Mouse (Mus musculus) olfactory bulb, adult 2 months (tissue): Measurements from ENCODE around the gene Cask.

Experiments used
- CTCF ChIP-seq: fragments of 200-500 bp; IDR thresholded peaks from 2 replicates; pipeline ENCODE4 v1.5.1; 2012; ENCODE audit warnings: low read depth, mild to moderate bottlenecking, low read length, moderate library complexity; ENCODE audit not compliant: insufficient read depth
- POLR2A ChIP-seq: fragments of 200-500 bp; IDR thresholded peaks from 2 replicates; pipeline ENCODE4 v1.6.1; 2012; ENCODE audit warnings: mild to moderate bottlenecking, low read depth, low read length, moderate library complexity; ENCODE audit not compliant: insufficient read depth

DNA sequence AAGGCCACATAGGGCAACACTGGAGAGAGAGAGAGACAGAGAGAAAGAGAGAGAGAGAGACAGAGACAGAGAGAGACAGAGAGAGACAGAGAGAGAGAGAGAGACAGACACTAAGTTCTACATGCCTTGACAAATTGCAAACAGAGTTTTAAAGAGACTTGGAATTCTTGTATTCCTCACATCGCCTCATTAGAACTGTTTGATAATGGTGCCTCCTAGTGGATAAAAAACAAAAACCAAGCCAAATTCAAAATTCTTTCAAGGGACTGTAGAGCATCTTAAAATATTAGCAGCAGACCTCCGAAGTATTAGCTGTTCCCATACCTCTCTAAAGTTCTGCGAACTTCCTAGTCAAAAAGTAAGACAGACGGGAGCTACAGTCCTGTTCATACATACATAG, 159.3 kb downstream of the Cask start:
- TF ChIP-seq POLR2A, result no peak
- no peak for TF ChIP-seq CTCF
